Mouse (Mus musculus) adrenal gland, postnatal 10 days (tissue): ENCODE data around the gene Gm10309. TPM values are rescaled to one million over a fixed set of nuclear protein-coding genes. Genes with fewer than 3 reads are reported as not detected.
A peak's percentile ranks its signal among the peaks of the same experiment; 100 is the strongest.

Experiments used
- DNase-seq: peaks from one replicate; pipeline ENCODE4 v3.0.0; 2021; ENCODE audit warnings: mixed read lengths
- long read RNA-seq, 2 experiments: library from polyadenylated mRNA; stranded (forward); transcript quantifications; one replicate each; pipeline ENCODE4 v2.0.0; 2021
- total RNA-seq, 2 experiments: library from RNA; stranded (reverse); gene quantifications; 2 replicates each; pipeline ENCODE4 v1.2.3; 2021

Gene Gm10309
- under 1 TPM in 1 of 2 experiments, not detected in 1; 0.15 TPM for total RNA-seq
- long read RNA-seq, experiment 1: 0 reads
- long read RNA-seq, experiment 2: 0 reads

DNA sequence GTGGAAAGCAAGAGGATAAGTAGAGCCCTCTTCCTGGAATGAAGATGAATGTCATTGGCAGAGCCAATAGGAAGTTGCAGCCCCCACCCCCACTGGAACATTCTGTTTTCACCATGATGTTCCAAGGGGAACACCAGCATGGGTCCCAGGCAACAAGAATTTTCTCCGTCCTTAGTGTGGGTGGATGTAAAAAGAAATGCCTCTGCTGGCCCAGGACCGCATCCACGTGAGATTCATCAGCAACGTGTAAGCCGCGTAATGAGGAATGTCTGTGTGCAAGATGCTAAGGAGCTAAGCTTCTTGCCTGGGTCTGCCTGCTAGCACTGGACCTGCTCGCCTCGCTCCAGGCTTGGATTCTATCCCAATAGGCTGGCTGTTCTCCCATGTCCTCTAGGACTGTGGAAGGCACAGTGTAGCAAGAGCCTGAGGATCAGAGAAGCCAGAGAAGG, at the start of gene Gm10309:
TSS of gene Gm10309 (minus strand) at position 50 of the 449 bp plus-strand sequence.
- DNase-seq: peak; percentile 74

- DNase-seq: no peak
Measured at GRCm38 (mm10) chr17:86551995-86552394, 47.0 kb upstream of the Gm10309 start.

DNA sequence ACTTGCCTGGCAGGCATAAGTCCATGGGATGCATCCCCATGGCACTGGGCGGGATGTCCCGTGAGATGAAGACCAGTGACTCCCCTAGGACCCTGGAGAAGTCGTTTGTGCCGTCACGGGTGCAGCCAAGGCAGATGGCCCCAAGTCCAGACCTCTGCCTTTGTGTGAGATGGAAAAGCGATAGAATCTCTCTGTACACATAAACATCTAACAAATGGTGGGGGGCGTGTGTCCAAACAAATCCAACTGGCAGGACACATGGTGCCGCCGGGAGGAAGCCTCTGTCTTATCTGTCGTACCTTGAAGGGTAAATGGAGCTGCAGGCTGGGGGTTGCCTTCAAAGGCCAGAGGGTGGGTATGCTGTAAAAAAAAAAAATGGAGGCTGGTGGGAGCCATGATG, 46.5 kb upstream of the Gm10309 start:
- no peak for DNase-seq

DNA sequence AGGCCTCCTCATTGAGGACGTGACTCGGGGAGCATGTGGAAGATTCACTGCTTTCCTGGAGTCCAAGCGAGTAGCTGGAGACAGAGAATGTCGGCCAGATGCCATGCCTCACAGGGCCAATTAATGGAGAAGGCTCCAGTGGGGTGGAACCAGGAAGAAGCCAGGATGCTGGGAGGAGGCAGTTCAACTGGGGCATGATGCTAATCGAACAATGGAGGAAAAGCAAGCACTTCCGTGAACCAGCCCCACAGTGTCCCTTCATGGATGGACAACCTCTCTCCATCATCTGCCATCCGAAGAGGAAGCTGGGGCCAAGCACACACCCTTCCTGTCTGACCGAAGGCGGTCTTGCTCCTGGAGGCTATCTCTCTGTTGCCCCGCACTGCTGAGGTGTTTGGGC, 44.1 kb upstream of the Gm10309 start:
- DNase-seq: no peak

- DNase-seq: no peak
Measured at GRCm38 (mm10) chr17:86546529-86546928, 41.5 kb upstream of the Gm10309 start.

DNA sequence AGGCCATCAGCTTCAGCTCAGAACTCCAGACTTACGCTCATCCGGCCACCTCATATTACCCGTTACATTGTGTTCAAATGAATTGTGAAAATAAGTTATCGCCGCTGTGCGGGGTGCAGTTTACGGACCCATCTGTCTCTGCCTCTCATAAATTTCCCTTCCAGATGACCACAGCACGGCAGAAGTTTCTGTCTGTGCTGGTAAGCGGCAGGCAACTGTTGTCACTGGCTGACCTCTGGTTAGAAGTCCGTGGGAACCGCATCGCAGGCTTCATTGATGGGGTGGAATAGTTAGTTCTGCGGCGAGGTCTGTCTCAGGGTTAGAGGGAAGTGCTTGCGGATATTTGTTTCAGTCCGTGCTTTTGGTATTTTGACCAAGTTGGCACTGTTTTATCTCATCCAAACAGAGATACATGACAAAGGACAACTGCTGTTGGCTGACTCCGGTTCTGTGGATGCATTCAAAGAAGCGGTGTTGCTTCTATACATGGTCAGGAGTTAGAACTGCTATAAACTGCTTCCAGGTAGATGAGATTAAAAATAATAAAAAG, 34.9 kb upstream of the Gm10309 start:
- DNase-seq: no peak

GRCm38 (mm10) chr17:86535827-86536656, 31.0 kb upstream of the Gm10309 start:
- DNase-seq: peak; percentile 88

DNA sequence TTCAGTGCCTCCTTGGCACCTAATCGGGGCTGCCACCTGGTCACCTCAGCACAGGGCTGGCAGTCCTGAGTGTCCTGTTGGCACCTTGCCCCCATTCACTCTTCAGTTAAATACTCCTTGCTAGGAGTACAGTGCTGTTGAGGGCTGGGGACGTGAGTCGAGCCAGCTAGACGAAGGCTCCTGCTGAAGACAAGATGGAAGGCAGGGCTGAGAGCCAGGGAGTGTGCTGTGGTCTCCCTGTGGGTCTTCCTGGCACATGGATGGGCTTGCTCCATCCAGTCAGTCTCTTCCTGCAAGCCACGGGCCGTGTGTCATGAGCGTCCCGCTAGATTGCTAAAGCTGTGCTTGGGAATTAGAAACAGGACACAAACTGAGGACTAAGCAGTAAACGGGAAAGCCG, 30.1 kb upstream of the Gm10309 start:
- DNase-seq: no peak

- DNase-seq: no peak
Measured at GRCm38 (mm10) chr17:86533549-86533851, 28.5 kb upstream of the Gm10309 start.

- peak; percentile 37 for DNase-seq
Measured at GRCm38 (mm10) chr17:86532783-86533548, 27.9 kb upstream of the Gm10309 start.

DNA sequence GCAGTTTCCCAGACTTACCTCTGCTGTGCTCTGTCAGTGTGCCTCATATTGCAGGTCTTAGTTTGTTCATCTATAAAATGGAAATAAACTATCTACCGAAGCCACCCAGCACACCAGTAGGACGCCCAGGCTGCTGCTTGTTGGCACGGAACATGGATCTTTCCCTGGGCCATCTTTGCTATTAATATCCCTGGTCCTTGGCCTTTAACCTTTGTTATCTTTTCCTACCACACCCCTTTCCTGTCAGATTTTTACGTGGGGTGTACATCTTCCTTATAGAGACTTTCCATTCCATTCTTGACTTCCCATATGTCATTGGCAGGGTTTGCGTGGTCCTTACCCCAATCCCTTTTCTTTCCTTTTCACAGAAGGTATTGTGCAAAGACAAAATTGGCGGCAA, 26.2 kb upstream of the Gm10309 start:
- DNase-seq: no peak

DNA sequence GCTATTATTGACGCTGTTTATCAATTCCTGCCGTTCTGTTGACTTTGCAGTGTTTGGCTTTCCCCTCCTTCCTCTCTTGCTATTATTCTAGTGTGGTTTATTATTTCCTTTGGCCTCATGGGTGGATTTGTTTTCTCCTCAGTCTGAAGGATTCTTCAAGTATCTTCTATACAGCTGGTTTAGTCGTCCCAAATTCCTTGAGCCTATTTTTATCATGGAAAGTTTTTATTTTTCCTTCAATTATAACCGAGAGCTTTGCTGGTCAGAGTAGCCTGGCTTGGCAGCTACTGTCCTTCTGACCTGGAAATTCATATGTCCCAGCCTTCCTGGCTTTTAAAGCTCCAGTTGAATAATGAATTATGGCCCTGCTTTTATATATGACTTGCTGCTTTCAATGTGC, 24.4 kb upstream of the Gm10309 start:
- no peak for DNase-seq

DNA sequence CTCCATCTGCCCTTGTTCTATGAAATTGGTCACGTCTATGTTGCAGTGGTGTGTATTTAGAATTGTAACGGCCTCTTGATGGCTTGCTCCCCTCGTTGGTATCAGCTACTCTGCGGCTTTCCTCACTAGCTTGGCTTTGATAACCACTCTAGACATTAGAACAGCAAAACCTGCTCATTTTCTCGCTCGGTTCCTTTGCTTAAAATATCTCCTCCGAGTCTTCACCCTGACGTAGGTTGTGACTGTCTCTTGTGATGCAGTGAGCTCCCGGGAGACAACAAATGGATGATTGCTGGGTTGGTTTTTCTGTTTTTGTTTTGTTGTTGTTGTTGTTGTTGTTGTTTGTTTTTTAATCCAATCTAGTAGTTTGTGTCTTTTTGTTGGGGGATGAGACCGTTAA, 24.0 kb upstream of the Gm10309 start:
- no peak for DNase-seq

DNA sequence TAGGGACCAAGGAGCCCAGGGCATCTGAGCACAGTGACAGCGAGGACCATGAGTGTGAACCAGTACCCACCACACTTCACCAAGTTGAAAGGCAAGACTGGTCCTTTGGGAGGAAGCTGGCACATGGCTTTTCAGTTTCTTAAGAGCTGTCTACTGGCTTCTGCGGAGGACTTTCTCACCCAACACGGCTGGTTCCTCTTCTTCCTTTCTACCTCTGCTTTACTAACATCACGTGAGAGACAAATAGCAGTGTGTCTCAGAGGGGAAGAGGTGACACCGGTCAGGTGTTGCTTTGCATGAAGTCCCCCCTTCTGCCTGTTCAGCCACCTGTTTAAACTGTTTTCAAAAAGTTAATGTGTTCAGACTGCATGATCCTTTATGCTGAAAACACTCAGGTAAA, 22.3 kb upstream of the Gm10309 start:
- no peak for DNase-seq

DNA sequence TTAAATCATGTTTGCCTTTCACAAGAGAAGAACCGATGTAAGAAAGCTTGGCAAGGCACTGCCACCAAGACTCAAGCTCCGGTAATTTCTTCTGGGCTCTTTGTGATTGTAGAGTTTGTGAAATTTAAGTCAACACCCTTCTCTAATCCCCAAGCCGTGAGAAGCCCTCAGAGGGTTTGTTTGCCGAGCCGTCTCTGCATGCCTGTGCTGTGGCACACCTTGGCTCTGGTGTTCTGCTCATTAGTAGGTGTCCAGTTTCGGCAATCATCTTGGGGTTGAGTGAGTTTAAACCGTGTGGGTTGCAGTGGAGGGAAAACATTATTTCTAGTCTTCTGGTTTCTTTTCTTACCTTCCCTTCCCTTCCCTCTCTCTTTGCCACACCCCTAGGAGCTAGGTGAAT, 21.0 kb upstream of the Gm10309 start:
- DNase-seq: no peak

- DNase-seq: no peak
Measured at GRCm38 (mm10) chr17:86525075-86525474, 20.0 kb upstream of the Gm10309 start.

GRCm38 (mm10) chr17:86523843-86524242, 18.8 kb upstream of the Gm10309 start:
- DNase-seq: no peak

- no peak for DNase-seq
Measured at GRCm38 (mm10) chr17:86523374-86523773, 18.3 kb upstream of the Gm10309 start.

- DNase-seq: no peak
Measured at GRCm38 (mm10) chr17:86522649-86523048, 17.6 kb upstream of the Gm10309 start.

DNA sequence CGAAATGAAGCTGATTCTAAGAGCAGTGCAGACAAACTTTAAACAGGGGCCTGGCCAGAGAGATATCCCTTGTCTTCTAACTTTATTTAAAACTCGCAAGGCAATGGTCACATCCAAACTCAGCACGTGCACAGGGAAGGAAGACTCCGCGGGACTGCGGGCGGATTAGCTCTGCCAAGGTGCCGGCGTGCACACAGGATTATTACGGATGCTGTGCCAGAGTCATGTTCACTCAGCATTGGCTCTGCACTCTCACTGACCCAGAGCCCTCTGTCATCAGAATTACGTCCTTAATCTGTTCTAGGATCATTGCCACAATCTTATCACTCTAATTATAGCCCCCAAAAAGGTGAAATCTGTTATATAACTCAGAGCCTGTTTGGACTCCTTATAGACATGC, 16.2 kb upstream of the Gm10309 start:
- DNase-seq: no peak

DNA sequence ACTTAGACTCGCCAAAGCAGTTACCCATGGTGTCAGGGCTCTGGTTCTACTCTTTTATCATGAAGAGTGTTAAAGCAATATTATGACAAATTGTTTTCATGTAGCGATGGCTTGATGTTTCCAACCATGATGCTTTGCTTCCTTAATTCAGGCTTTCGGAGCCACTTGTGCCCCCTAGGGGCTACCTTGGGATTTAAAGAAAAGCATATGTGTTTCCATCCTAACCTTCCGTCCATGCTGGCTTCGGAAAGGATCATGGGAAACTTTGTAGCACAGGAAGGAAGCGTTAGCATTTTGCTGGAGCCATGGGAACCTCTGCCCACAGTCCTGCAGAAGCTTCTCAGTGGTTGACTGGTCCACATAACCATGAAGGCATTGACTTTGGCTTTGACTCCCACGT, 13.6 kb upstream of the Gm10309 start:
- DNase-seq: no peak

GRCm38 (mm10) chr17:86516630-86517029, 11.6 kb upstream of the Gm10309 start:
- DNase-seq: no peak

DNA sequence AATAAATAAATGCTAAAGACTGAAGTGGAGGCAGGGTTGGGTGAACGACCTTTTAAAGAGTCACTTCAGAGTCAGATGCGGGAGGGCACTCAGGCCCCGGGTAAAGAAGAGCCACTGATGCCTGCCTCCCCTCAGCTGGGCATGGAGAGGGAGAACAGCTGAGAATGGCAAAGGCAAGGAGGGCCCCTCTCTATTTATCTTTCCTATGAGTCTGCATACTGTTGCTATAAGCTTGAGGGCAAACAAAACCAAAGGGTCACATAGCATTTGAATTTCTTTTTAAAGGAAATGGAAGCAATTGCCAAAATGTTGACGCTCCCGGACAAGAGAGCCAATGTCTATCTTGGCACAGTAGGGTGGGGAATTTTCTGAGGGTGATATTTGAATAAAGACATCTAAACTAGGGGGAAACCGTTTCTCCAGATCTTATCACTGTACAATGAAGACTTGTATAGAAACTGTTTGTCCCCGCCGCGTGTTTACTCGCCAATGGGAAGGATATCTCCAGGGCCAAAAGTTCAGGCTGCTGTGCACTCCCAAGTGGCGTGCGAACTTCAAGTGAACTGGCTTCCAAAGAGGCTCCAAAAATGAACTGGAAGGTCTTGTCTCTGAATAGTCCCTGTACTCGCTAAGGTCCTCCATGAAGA, 10.1 kb upstream of the Gm10309 start:
- DNase-seq: no peak
